Mouse (Mus musculus) brain, embryonic 14.5 days (tissue): Measurements from ENCODE around the gene Aldh1l1.

Source experiments
- CTCF ChIP-seq: fragments of 200-500 bp; IDR thresholded peaks from 2 replicates; pipeline ENCODE4 v1.5.1; 2012; ENCODE audit warnings: inconsistent platforms, mild to moderate bottlenecking, moderate library complexity, borderline replicate concordance; ENCODE audit not compliant: insufficient read depth, insufficient read length; ENCODE audit errors: extremely low read depth
- POLR2A ChIP-seq: fragments of 200-500 bp; IDR thresholded peaks from 2 replicates; pipeline ENCODE4 v1.6.1; 2012; ENCODE audit warnings: mild to moderate bottlenecking, inconsistent platforms, borderline replicate concordance; ENCODE audit not compliant: poor library complexity, insufficient read depth, insufficient read length, severe bottlenecking; ENCODE audit errors: extremely low read depth

- TF ChIP-seq POLR2A (no peak), CTCF (no peak)
Measured at GRCm38 (mm10) chr6:90461181-90461580, 25.0 kb upstream of the Aldh1l1 start.
